Comparison of ENCODE assay signal across 10 mouse cellular contexts in genomic region chr7:28568253-28568652, GRCm38 (mm10). TPM values are rescaled to one million over a fixed set of nuclear protein-coding genes. Genes with fewer than 3 reads are reported as not detected.
DNase-seq lines count a peak whose midpoint lies in the region; ATAC-seq and TF ChIP-seq lines count a peak whose summit lies in the region.
"Had no signal": no experiment of that assay in that cellular context is flagged by ENCODE, and none has a peak within 500 bp of the region (broad histone marks: within the 10 kb centered on the region; RNA-seq: fewer than 3 reads in every experiment).

No protein-coding gene starts in this region.

- peaks cover 72% of the 10 kb centered on the region for H3K36me3 ChIP-seq in forebrain, embryonic 10.5 days (replicated peaks)
- peaks cover 8% of the 10 kb centered on the region for H3K36me3 ChIP-seq in forebrain, embryonic 16.5 days (ENCODE audit: control insufficient read depth, insufficient read depth)
- H3K36me3 ChIP-seq in C2C12 (ENCODE audit: control insufficient read depth, insufficient read depth) = peaks cover 24% of the 10 kb centered on the region

- H3K27me3 ChIP-seq in forebrain, embryonic 10.5 days (ENCODE audit: poor library complexity, severe bottlenecking) = no peaks in the 10 kb centered on the region
- no peaks in the 10 kb centered on the region for H3K27me3 ChIP-seq in forebrain, embryonic 16.5 days (replicated peaks; ENCODE audit: control insufficient read depth, insufficient read depth, low read length)
- H3K27me3 ChIP-seq in C2C12 (ENCODE audit: control insufficient read depth, insufficient read depth, insufficient read length) = no peaks in the 10 kb centered on the region
- H3K27me3 ChIP-seq: hindbrain, embryonic 15.5 days; Patski had no signal

- peaks cover 16% of the 10 kb centered on the region for H3K79me2 ChIP-seq in C2C12 (ENCODE audit: control insufficient read depth, insufficient read depth)

- TF ChIP-seq POLR2A in brain, embryonic 14.5 days (IDR thresholded peaks at IDR 0.05; ENCODE audit: borderline replicate concordance, extremely low read depth, insufficient read depth, insufficient read length, poor library complexity, severe bottlenecking) = no peak

- H3K4me1 ChIP-seq in forebrain, embryonic 10.5 days = peaks cover 14% of the 10 kb centered on the region; the same call in 1 of the 2 replicates
- H3K4me1 ChIP-seq in forebrain, embryonic 16.5 days (replicated peaks; ENCODE audit: control insufficient read depth, insufficient read depth, low read length) = peaks cover 11% of the 10 kb centered on the region

- no peak overlapping the region for H3K4me2 ChIP-seq in forebrain, embryonic 16.5 days (ENCODE audit: low read length)
- H3K4me2 ChIP-seq: hindbrain, embryonic 15.5 days had no signal

- no peak overlapping the region for H3ac ChIP-seq in C2C12 (ENCODE audit: control insufficient read depth, insufficient read length, low read depth)

- H3K9ac ChIP-seq in forebrain, embryonic 16.5 days (replicated peaks; ENCODE audit: low read depth, low read length) = no peak overlapping the region
- H3K9ac ChIP-seq: hindbrain, embryonic 15.5 days had no signal

- ATAC-seq in forebrain, embryonic 16.5 days = no peak
- ATAC-seq: Patski had no signal

- no peaks in the 10 kb centered on the region for H3K9me3 ChIP-seq in forebrain, embryonic 10.5 days
- no peaks in the 10 kb centered on the region for H3K9me3 ChIP-seq in forebrain, embryonic 16.5 days (ENCODE audit: control insufficient read depth, low read length)
- H3K9me3 ChIP-seq: hindbrain, embryonic 15.5 days had no signal

- H3K27ac ChIP-seq in forebrain, embryonic 10.5 days = no peak overlapping the region
- H3K27ac ChIP-seq in forebrain, embryonic 16.5 days (ENCODE audit: low read length) = no peak overlapping the region
- H3K27ac ChIP-seq: hindbrain, embryonic 15.5 days had no signal

- peak; percentile 61 for DNase-seq in forebrain, embryonic 10.5 days (ENCODE audit: extremely low spot score, low spot score)
- peak; percentile 65 for DNase-seq in brain, embryonic 14.5 days (ENCODE audit: low read depth)
- peak; percentile 61 to 73 for DNase-seq in frontal cortex, postnatal 36 days (ENCODE audit: low spot score in 2 of 2)
- DNase-seq in kidney, postnatal 4 days = peak; percentile 71 to 79
- DNase-seq in lung, postnatal 36 days = peak; percentile 89
- peak; percentile 55 for DNase-seq in spleen, adult 12 weeks (ENCODE audit: low spot score)

- TF ChIP-seq CTCF in C2C12 (IDR thresholded peaks at IDR 0.05; ENCODE audit: control insufficient read depth, insufficient read depth, insufficient read length) = peak; percentile 41
- TF ChIP-seq CTCF in brain, embryonic 14.5 days (IDR thresholded peaks at IDR 0.05; ENCODE audit: borderline replicate concordance, extremely low read depth, insufficient read depth, insufficient read length) = peak; percentile 75

- H3K4me3 ChIP-seq in forebrain, embryonic 10.5 days = no peak overlapping the region
- no peak overlapping the region for H3K4me3 ChIP-seq in forebrain, embryonic 16.5 days (replicated peaks; ENCODE audit: low read length)
- no peak overlapping the region for H3K4me3 ChIP-seq in C2C12 (ENCODE audit: insufficient read depth, poor library complexity, severe bottlenecking)
- H3K4me3 ChIP-seq: hindbrain, embryonic 15.5 days had no signal

- peaks cover 3% of the 10 kb centered on the region for H3K79me3 ChIP-seq in C2C12 (ENCODE audit: low read depth)

TF ChIP-seq in C2C12, 6 proteins besides CTCF, POLR2A, EP300 and RAD21:
- TF ChIP-seq MYOD1 (IDR thresholded peaks at IDR 0.05; ENCODE audit: control insufficient read depth, insufficient read length, low read depth) (no peak), FOSL1 (IDR thresholded peaks at IDR 0.05; ENCODE audit: insufficient read depth, low read length, poor library complexity, severe bottlenecking) (no peak), MYOG (IDR thresholded peaks at IDR 0.05; ENCODE audit: control insufficient read depth, extremely low read depth, insufficient read length) (no peak), MAX (IDR thresholded peaks at IDR 0.05) (no peak), CEBPB (IDR thresholded peaks at IDR 0.05; ENCODE audit: low read depth) (no peak), USF1 (IDR thresholded peaks at IDR 0.05; ENCODE audit: low read depth) (no peak)
TF ChIP-seq in C2C12: peak in this region for 0.

RNA-seq across cellular contexts. Expression of gene Nccrp1, which starts 21.2 kb away (rescaled TPM):
- polyA plus RNA-seq in forebrain, embryonic 10.5 days (2016; fragmentation: Nextera tagmentation; extraction: Ambion mirVana) = not detected in 2 replicates
- not detected in 2 replicates for polyA plus RNA-seq in forebrain, embryonic 16.5 days (2015; fragmentation: Nextera tagmentation; extraction: Ambion mirVana)
- polyA plus RNA-seq in C2C12 (2012; fragmentation: generic; extraction: Trizol) = not detected
- 0.08 and 0.11 TPM in 2 replicates for polyA plus RNA-seq in brain, embryonic 14.5 days (2012; rRNA removed)
- polyA plus RNA-seq: Patski had no signal

RNA-seq across cellular contexts. Expression of gene Sycn, which starts 27.6 kb away (rescaled TPM):
- polyA plus RNA-seq in forebrain, embryonic 10.5 days (2016; fragmentation: Nextera tagmentation; extraction: Ambion mirVana) = not detected in 2 replicates
- not detected in 2 replicates for polyA plus RNA-seq in forebrain, embryonic 16.5 days (2015; fragmentation: Nextera tagmentation; extraction: Ambion mirVana)
- not detected for polyA plus RNA-seq in C2C12 (2012; fragmentation: generic; extraction: Trizol)
- polyA plus RNA-seq in brain, embryonic 14.5 days (2012; rRNA removed) = not detected in 2 replicates
- polyA plus RNA-seq: hindbrain, embryonic 15.5 days; Patski had no signal

RNA-seq across cellular contexts. Expression of gene Samd4b, which starts 29.7 kb away (rescaled TPM):
- 29.9 and 30.7 TPM in 2 replicates for polyA plus RNA-seq in forebrain, embryonic 10.5 days (2016; fragmentation: Nextera tagmentation; extraction: Ambion mirVana)
- polyA plus RNA-seq in forebrain, embryonic 16.5 days (2015; fragmentation: Nextera tagmentation; extraction: Ambion mirVana) = 25.3 and 26.3 TPM in 2 replicates
- 42.6 TPM for polyA plus RNA-seq in C2C12 (2012; fragmentation: generic; extraction: Trizol)
- 83.9 and 92.0 TPM in 2 replicates for polyA plus RNA-seq in brain, embryonic 14.5 days (2012; rRNA removed)

RNA-seq across cellular contexts. Expression of gene Pak4, which starts 29.7 kb away (rescaled TPM):
- polyA plus RNA-seq in forebrain, embryonic 10.5 days (2016; fragmentation: Nextera tagmentation; extraction: Ambion mirVana) = 66.0 and 69.9 TPM in 2 replicates
- polyA plus RNA-seq in forebrain, embryonic 16.5 days (2015; fragmentation: Nextera tagmentation; extraction: Ambion mirVana) = 25.5 and 26.7 TPM in 2 replicates
- polyA plus RNA-seq in C2C12 (2012; fragmentation: generic; extraction: Trizol) = 33.4 TPM
- polyA plus RNA-seq in brain, embryonic 14.5 days (2012; rRNA removed) = 18.9 and 21.3 TPM in 2 replicates

RNA-seq across cellular contexts. Expression of gene Ifnl3, which starts 45.6 kb away (rescaled TPM):
- polyA plus RNA-seq in forebrain, embryonic 10.5 days (2016; fragmentation: Nextera tagmentation; extraction: Ambion mirVana) = not detected in 2 replicates
- polyA plus RNA-seq in forebrain, embryonic 16.5 days (2015; fragmentation: Nextera tagmentation; extraction: Ambion mirVana) = not detected in 2 replicates
- polyA plus RNA-seq in C2C12 (2012; fragmentation: generic; extraction: Trizol) = not detected
- not detected in 2 replicates for polyA plus RNA-seq in brain, embryonic 14.5 days (2012; rRNA removed)
- polyA plus RNA-seq: hindbrain, embryonic 15.5 days; Patski had no signal
